Mouse (Mus musculus) left cerebral cortex, adult 2 months (tissue): ENCODE data around the gene Astl. TPM values are rescaled to one million over a fixed set of nuclear protein-coding genes. Genes with fewer than 3 reads are reported as not detected.

Source experiments
- DNase-seq, 2 experiments: peaks; one replicate each; pipeline ENCODE4 v3.0.0; 2021 to 2022; ENCODE audit warnings: low spot score in 2 of 2, mixed read lengths in 1 of 2; ENCODE audit errors: extremely low spot score in 1 of 2
- H3K27ac ChIP-seq: fragments of 200-600 bp; 2 replicates; pipeline ENCODE4 v1.8.1; 2022
- H3K4me3 ChIP-seq: fragments of 200-600 bp; 2 replicates; pipeline ENCODE4 v1.8.1; 2022
- CTCF ChIP-seq: fragments of 200-600 bp; IDR thresholded peaks from 2 replicates; pipeline ENCODE4 v1.8.1; 2022; ENCODE audit warnings: antibody characterized with exemption, mild to moderate bottlenecking, moderate library complexity
- intact Hi-C: fragments of 180-260 bp; cut with DNase I; formaldehyde crosslinking; loops from one replicate; pipeline ENCODE4 v1.15.1; 2025
- total RNA-seq, 2 experiments: library from RNA; stranded (reverse); gene quantifications; 2 replicates each; pipeline ENCODE4 v1.2.3; 2021

Astl gene
- total RNA-seq, 2 experiments from 2014 or later = not detected

DNA sequence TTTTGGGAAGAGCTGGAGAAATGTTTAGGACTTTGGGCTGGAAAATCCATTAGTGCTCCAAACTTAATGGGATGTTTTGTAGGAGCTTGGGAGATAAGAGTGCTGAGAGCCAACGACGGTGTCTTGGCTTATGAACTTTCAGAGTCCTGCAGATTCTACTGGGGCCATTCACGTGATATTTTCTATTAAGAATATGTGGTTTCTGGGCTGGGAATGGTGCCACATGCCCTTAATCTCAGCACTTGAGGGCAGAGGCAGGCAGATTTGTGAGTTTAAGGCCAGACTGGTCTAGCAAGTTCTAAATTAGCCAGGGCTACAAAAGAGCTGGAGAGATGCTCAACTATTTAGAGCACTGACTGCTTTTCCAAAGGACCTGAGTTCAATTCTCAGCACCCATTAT is 51.9 kb downstream of the Astl start:
- Histone ChIP-seq H3K4me3 (no peak overlapping the region), H3K27ac (no peak overlapping the region)
- DNase-seq = no peak
- intact Hi-C loops = no loop called here
- no peak for TF ChIP-seq CTCF

GRCm38 (mm10) chr2:127390846-127391245 is 52.4 kb downstream of the Astl start:
- TF ChIP-seq CTCF = no peak
- H3K27ac ChIP-seq = no peak overlapping the region
- intact Hi-C loops = no loop called here
- DNase-seq = no peak
- no peak overlapping the region for H3K4me3 ChIP-seq

DNA sequence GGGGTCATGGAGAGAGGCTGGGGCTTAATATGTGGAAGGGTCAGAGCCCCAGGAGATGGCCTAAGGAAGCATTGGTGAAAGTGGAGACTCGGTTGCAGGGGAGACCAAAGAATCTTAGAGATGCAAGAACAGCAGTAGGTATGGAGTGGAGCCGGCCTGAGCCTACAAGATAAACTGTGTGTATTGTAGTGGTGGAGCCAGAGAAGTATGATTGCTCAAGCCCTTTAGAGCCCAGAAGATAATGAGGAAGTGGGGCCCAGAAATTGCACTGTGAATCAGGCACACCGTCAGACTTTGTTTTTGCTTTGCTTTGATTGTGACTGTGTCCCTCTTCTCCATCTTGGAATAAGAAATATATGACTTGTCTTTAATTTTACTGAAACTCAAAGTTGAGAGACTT is 52.9 kb downstream of the Astl start:
- H3K27ac ChIP-seq = no peak overlapping the region
- DNase-seq = no peak
- intact Hi-C loops = no loop called here
- no peak for TF ChIP-seq CTCF
- H3K4me3 ChIP-seq = no peak overlapping the region

GRCm38 (mm10) chr2:127394606-127395161 is 56.2 kb downstream of the Astl start:
- H3K4me3 ChIP-seq = no peak overlapping the region
- no peak for DNase-seq
- no peak overlapping the region for H3K27ac ChIP-seq
- no peak for TF ChIP-seq CTCF
- intact Hi-C loops = no loop called here

DNA sequence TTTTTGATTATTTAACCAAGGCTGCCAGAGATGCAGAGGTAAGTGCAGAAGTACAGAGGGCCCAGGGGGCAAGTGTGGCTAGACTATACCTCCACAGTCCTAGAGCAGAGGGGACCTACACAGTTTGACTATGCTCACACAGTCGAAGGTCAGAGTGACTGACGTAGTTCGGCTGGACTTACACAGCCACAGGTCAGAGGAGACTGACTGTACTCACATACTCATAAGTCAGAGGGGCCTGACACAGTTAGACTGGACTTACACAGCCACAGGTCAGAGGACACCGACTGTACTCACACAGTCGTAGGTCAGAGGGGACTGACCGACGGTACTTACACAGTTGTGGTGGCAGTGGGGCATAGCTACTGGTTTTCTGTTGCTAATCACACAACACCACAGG is 60.3 kb downstream of the Astl start:
- DNase-seq = no peak
- H3K27ac ChIP-seq = no peak overlapping the region
- no peak overlapping the region for H3K4me3 ChIP-seq
- intact Hi-C loops = no loop called here
- no peak for TF ChIP-seq CTCF

Other genes starting within 250 kb of the Astl start
- gene Ncaph, start 204.7 kb upstream of the Astl start, total RNA-seq = 1 to 10 TPM; 1.1 to 1.6 TPM
- 1 to 10 TPM; 2.6 to 2.9 TPM for gene Itpripl1, start 195.2 kb upstream of the Astl start, total RNA-seq
- gene 1810024B03Rik, start 130.4 kb upstream of the Astl start, total RNA-seq = under 1 TPM; 0.66 to 0.94 TPM
- gene Snrnp200, start 130.3 kb upstream of the Astl start, total RNA-seq = 10 to 100 TPM; 87.1 to 94.9 TPM
- gene Ciao1, start 90.8 kb upstream of the Astl start, total RNA-seq = 10 to 100 TPM; 72.6 to 75.7 TPM
- 10 to 100 TPM; 75.5 to 76.9 TPM for gene Tmem127, start 90.7 kb upstream of the Astl start, total RNA-seq
- 100 to 1,000 TPM in 1 of 2 experiments, 10 to 100 TPM in 1; 98.6 to 114 TPM for gene Stard7, start 68.4 kb upstream of the Astl start, total RNA-seq
- gene Dusp2, start 2.5 kb upstream of the Astl start, total RNA-seq = 1 to 10 TPM; 2.4 to 3.5 TPM
- gene Adra2b, start 24.6 kb downstream of the Astl start, total RNA-seq = under 1 TPM; 0.32 to 0.54 TPM
- under 1 TPM; 0.29 to 0.37 TPM for gene Gpat2, start 86.6 kb downstream of the Astl start, total RNA-seq
- gene Fahd2a, start 105.9 kb downstream of the Astl start, total RNA-seq = 10 to 100 TPM; 15.9 to 20.5 TPM
- 100 to 1,000 TPM; 114 to 126 TPM for gene Kcnip3, start 183.5 kb downstream of the Astl start, total RNA-seq
- gene Prom2, start 202.8 kb downstream of the Astl start, total RNA-seq = 1 to 10 TPM in 1 of 2 experiments, under 1 TPM in 1; 0.16 to 1.2 TPM
- 1 to 10 TPM; 6.3 to 8.1 TPM for gene Zfp661, start 248.5 kb downstream of the Astl start, total RNA-seq
- 10 to 100 TPM; 82.1 to 94.5 TPM for gene Mrps5, start 248.6 kb downstream of the Astl start, total RNA-seq